Mouse (Mus musculus) forebrain, embryonic 14.5 days (tissue): ENCODE results near the gene Ptpru. TPM values are rescaled to one million over a fixed set of nuclear protein-coding genes. Genes with fewer than 3 reads are reported as not detected.
A peak's percentile ranks its signal among the peaks of the same experiment; 100 is the strongest.
"Not testable (repeated sequence)": the region's sequence is repeated elsewhere in the genome, so short reads cannot be mapped to it uniquely, and the experiment has no call there.

Experiments used
- ATAC-seq: fragments of 200-750 bp; cut with Nextera tagmentation; 2 replicates; pipeline ENCODE4 v1.8.0; 2017; ENCODE audit warnings: mild to moderate bottlenecking, moderate library complexity
- DNase-seq: peaks from one replicate; pipeline ENCODE4 v3.0.0-alpha.2; 2015; ENCODE audit warnings: low spot score
- H3K27ac ChIP-seq: fragments of 300-500 bp; sonication (generic); 2 replicates; pipeline ENCODE4 v1.5.1; 2014; ENCODE audit warnings: low read depth, mild to moderate bottlenecking, control low read depth, low read length, moderate library complexity
- H3K27me3 ChIP-seq: fragments of 300-500 bp; sonication (generic); replicated peaks from 2 replicates; pipeline ENCODE4 v1.6.1; 2014; ENCODE audit warnings: low read length, control low read depth, mixed read lengths; ENCODE audit not compliant: control insufficient read depth, insufficient read depth
- H3K36me3 ChIP-seq: fragments of 300-500 bp; sonication (generic); 2 replicates; pipeline ENCODE4 v1.6.1; 2014; ENCODE audit warnings: low read length, control low read depth; ENCODE audit not compliant: control insufficient read depth, insufficient read depth
- H3K4me1 ChIP-seq: fragments of 300-500 bp; sonication (generic); 2 replicates; pipeline ENCODE4 v1.6.1; 2014; ENCODE audit warnings: antibody characterized with exemption, low read length, control low read depth; ENCODE audit not compliant: control insufficient read depth, insufficient read depth
- H3K4me2 ChIP-seq: fragments of 300-500 bp; sonication (generic); 2 replicates; pipeline ENCODE4 v1.6.1; 2014; ENCODE audit warnings: mild to moderate bottlenecking, control low read depth, low read length
- H3K4me3 ChIP-seq: fragments of 300-500 bp; sonication (generic); 2 replicates; pipeline ENCODE4 v1.5.1; 2014; ENCODE audit warnings: low read depth, low read length, control low read depth
- H3K9ac ChIP-seq: fragments of 300-500 bp; sonication (generic); 2 replicates; pipeline ENCODE4 v1.6.1; 2014; ENCODE audit warnings: mild to moderate bottlenecking, low read length, control low read depth, moderate library complexity
- H3K9me3 ChIP-seq: fragments of 300-500 bp; sonication (generic); replicated peaks from 2 replicates; pipeline ENCODE4 v1.6.1; 2016; ENCODE audit warnings: low read length, control low read depth, mixed read lengths; ENCODE audit not compliant: control insufficient read depth
- WGBS: fragments of 180-500 bp; shearing (Covaris S2); extraction: QIAGEN DNeasy Blood & Tissue Kit; methylation state at CpG from one replicate; pipeline ENCODE4 v1.1.7; 2014; 5-methylcytosine and 5-hydroxymethylcytosine counted together
- polyA plus RNA-seq: library from polyadenylated mRNA; unstranded; fragments of >200 nt; fragmentation: Nextera tagmentation; extraction: Ambion mirVana; gene quantifications from 2 replicates; pipeline ENCODE4 v1.2.1, GENCODE M21; 2014

Ptpru gene
- polyA plus RNA-seq, 1 experiment from 2014 or later: 20.1 TPM

- no peak overlapping the region for H3K4me2 ChIP-seq
- DNase-seq (peak; percentile 46), ATAC-seq (no peak)
- H3K36me3 ChIP-seq: peaks cover 9% of the 10 kb centered on the region; the same call in 1 of the 2 replicates
- no peaks in the 10 kb centered on the region for H3K27me3 ChIP-seq
- H3K9ac ChIP-seq: no peak overlapping the region
- no peaks in the 10 kb centered on the region for H3K9me3 ChIP-seq
- WGBS: 79% methylated on average over 11 of the region's 11 CpGs
- no peaks in the 10 kb centered on the region for H3K4me1 ChIP-seq
- no peak overlapping the region for H3K4me3 ChIP-seq
- peak overlapping the region; percentile 33; the same call in 1 of the 2 replicates for H3K27ac ChIP-seq
Measured at GRCm38 (mm10) chr4:131812458-131812857, 25.6 kb downstream of the Ptpru start.

GRCm38 (mm10) chr4:131805255-131805654 lies 32.8 kb downstream of the Ptpru start:
- no peaks in the 10 kb centered on the region for H3K4me1 ChIP-seq
- ATAC-seq (no peak), DNase-seq (no peak)
- no peak overlapping the region for H3K9ac ChIP-seq
- no peak overlapping the region for H3K27ac ChIP-seq
- WGBS: 82% methylated on average over 3 of the region's 3 CpGs
- no peak overlapping the region for H3K4me3 ChIP-seq
- H3K27me3 ChIP-seq: no peaks in the 10 kb centered on the region
- H3K36me3 ChIP-seq: peaks cover 17% of the 10 kb centered on the region; the same call in 1 of the 2 replicates
- no peaks in the 10 kb centered on the region for H3K9me3 ChIP-seq
- no peak overlapping the region for H3K4me2 ChIP-seq

GRCm38 (mm10) chr4:131804732-131805131 lies 33.4 kb downstream of the Ptpru start:
- ATAC-seq, H3K4me2 ChIP-seq, H3K9ac ChIP-seq, H3K9me3 ChIP-seq, H3K27ac ChIP-seq, DNase-seq, H3K4me1 ChIP-seq, H3K27me3 ChIP-seq, H3K4me3 ChIP-seq: not testable (repeated sequence)
- peaks cover 17% of the 10 kb centered on the region; the same call in 1 of the 2 replicates for H3K36me3 ChIP-seq
- 98% methylated on average over 5 of the region's 6 CpGs for WGBS

DNA sequence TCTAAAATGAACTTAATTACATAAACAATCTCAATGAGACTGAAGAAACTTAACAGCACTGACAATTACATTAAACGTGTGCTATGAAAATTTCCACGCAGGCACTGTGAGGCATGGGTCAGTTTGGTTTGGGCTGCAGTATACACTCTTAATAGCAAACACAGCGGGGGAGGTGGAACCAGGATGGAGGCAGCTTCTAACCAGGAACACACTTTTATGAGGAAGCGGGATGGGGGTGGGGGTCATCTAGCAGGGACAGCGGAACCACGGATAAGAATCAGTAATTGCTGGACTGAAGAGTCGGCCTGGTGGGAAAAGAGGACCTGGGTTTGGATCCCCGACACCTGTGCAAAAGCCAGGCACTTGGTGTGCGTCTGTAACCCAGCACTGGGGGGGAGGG lies 34.2 kb downstream of the Ptpru start:
- 88% methylated on average over 9 of the region's 9 CpGs for WGBS
- ATAC-seq (no peak), DNase-seq (no peak)
- Histone ChIP-seq H3K4me3 (no peak overlapping the region), H3K36me3 (peaks cover 17% of the 10 kb centered on the region; the same call in 1 of the 2 replicates), H3K27me3 (no peaks in the 10 kb centered on the region), H3K9ac (no peak overlapping the region), H3K27ac (no peak overlapping the region), H3K4me2 (no peak overlapping the region), H3K9me3 (no peaks in the 10 kb centered on the region), H3K4me1 (no peaks in the 10 kb centered on the region)

GRCm38 (mm10) chr4:131798968-131799367 lies 39.1 kb downstream of the Ptpru start:
- Histone ChIP-seq H3K4me2 (no peak overlapping the region), H3K4me1 (no peaks in the 10 kb centered on the region), H3K9me3 (no peaks in the 10 kb centered on the region), H3K27ac (no peak overlapping the region), H3K4me3 (no peak overlapping the region), H3K36me3 (0 out of 2 replicates have a peak, but pooled peaks cover 8% of the 10 kb centered on the region), H3K9ac (no peak overlapping the region), H3K27me3 (no peaks in the 10 kb centered on the region)
- DNase-seq: no peak
- 22% methylated on average over 4 of the region's 4 CpGs for WGBS
- ATAC-seq: no peak

DNA sequence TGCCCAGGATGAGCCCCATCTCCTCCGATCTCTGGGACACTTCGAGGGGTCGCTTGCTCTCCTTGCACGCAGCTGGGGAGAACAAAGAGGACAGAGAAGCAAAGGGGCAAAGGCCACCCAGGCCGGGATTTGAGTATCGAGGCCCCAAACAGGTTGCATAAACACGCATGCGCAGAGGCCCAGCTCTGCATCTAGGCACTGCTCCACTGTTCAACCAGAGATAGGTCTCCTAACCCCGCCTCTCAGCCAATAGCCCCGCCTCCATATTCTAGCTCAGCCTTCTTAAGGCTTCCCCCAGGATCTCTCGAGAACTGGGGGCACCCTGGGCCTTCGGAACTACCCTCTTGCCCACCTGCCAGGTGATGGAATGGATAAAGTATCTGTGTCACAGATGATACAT lies 40.2 kb downstream of the Ptpru start:
- DNase-seq (no peak), ATAC-seq (no peak)
- Histone ChIP-seq H3K4me1 (no peaks in the 10 kb centered on the region), H3K27ac (no peak overlapping the region), H3K9ac (no peak overlapping the region), H3K4me3 (no peak overlapping the region), H3K36me3 (0 out of 2 replicates have a peak, but pooled peaks cover 11% of the 10 kb centered on the region), H3K9me3 (no peaks in the 10 kb centered on the region), H3K4me2 (no peak overlapping the region), H3K27me3 (no peaks in the 10 kb centered on the region)
- WGBS: 71% methylated on average over 12 of the region's 12 CpGs

- H3K27me3 ChIP-seq: no peaks in the 10 kb centered on the region
- no peak overlapping the region for H3K9ac ChIP-seq
- H3K27ac ChIP-seq: no peak overlapping the region
- DNase-seq: no peak
- 0 out of 2 replicates have a peak, but pooled peaks cover 7% of the 10 kb centered on the region for H3K36me3 ChIP-seq
- ATAC-seq: no peak
- no peaks in the 10 kb centered on the region for H3K4me1 ChIP-seq
- no peak overlapping the region for H3K4me2 ChIP-seq
- no peak overlapping the region for H3K4me3 ChIP-seq
- 73% methylated on average over 7 of the region's 7 CpGs for WGBS
- no peaks in the 10 kb centered on the region for H3K9me3 ChIP-seq
Measured at GRCm38 (mm10) chr4:131797483-131797882, 40.6 kb downstream of the Ptpru start.

- no peak overlapping the region for H3K4me2 ChIP-seq
- H3K27ac ChIP-seq: peak overlapping the region; percentile 63; the same call in 1 of the 2 replicates
- H3K9ac ChIP-seq: no peak overlapping the region
- DNase-seq (peak; percentile 48), ATAC-seq (no peak)
- 0 out of 2 replicates have a peak, but pooled peaks cover 4% of the 10 kb centered on the region for H3K36me3 ChIP-seq
- no peaks in the 10 kb centered on the region for H3K27me3 ChIP-seq
- 74% methylated on average over 14 of the region's 14 CpGs for WGBS
- H3K4me1 ChIP-seq: no peaks in the 10 kb centered on the region
- H3K4me3 ChIP-seq: no peak overlapping the region
- H3K9me3 ChIP-seq: no peaks in the 10 kb centered on the region
Measured at GRCm38 (mm10) chr4:131796312-131797080, 41.6 kb downstream of the Ptpru start.

DNA sequence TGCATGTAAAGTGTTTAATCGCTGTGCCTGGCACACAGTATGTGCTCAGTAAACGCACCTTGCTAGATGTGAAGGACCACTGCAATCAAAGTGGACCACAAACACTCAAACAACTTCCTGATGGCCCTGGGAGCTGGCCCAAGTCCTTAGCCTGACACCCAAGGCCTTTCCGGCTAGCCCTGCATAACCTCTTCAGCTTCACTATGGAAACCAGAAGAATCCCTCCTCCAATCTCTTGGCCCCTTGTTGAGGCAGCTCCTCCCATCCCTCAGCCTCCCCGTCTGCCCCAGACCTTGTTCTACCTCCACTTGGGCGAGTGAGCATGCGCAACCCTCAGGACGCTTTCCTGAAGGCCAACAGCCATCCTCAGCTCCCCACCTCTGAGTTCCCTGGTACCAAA lies 51.3 kb downstream of the Ptpru start:
- peaks cover 20% of the 10 kb centered on the region; the same call in 1 of the 2 replicates for H3K36me3 ChIP-seq
- H3K9ac ChIP-seq: no peak overlapping the region
- H3K9me3 ChIP-seq: no peaks in the 10 kb centered on the region
- H3K4me2 ChIP-seq: no peak overlapping the region
- no peak for ATAC-seq
- H3K27me3 ChIP-seq: no peaks in the 10 kb centered on the region
- WGBS: 77% methylated on average over 7 of the region's 7 CpGs
- no peak overlapping the region for H3K4me3 ChIP-seq
- no peaks in the 10 kb centered on the region for H3K4me1 ChIP-seq
- no peak overlapping the region for H3K27ac ChIP-seq
- DNase-seq: no peak
